Mouse (Mus musculus): Measurements from ENCODE around the gene Klk1b21.
"Not testable (repeated sequence)": the region's sequence is repeated elsewhere in the genome, so short reads cannot be mapped to it uniquely, and the experiment has no call there.

Gene Klk1b21

GRCm38 (mm10) chr7:44102028-44102427 is at the start of gene Klk1b21:
Klk1b21 (plus strand) TSS chr7:44102328.
- not testable (repeated sequence) for DNase-seq

- DNase-seq = no peak
Measured at GRCm38 (mm10) chr7:44072117-44072516, 30.0 kb upstream of the Klk1b21 start.

- DNase-seq = no peak
Measured at GRCm38 (mm10) chr7:44077703-44078102, 24.4 kb upstream of the Klk1b21 start.

- DNase-seq = no peak
Measured at GRCm38 (mm10) chr7:44096111-44096510, 6.0 kb upstream of the Klk1b21 start.

GRCm38 (mm10) chr7:44112373-44112772 is 10.2 kb downstream of the Klk1b21 start, which contains the start of gene Klk1b22:
Klk1b22 (plus strand) TSS chr7:44112673.
- DNase-seq = no peak

- DNase-seq = no peak
Measured at GRCm38 (mm10) chr7:44123445-44123844, 21.3 kb downstream of the Klk1b21 start.

DNA sequence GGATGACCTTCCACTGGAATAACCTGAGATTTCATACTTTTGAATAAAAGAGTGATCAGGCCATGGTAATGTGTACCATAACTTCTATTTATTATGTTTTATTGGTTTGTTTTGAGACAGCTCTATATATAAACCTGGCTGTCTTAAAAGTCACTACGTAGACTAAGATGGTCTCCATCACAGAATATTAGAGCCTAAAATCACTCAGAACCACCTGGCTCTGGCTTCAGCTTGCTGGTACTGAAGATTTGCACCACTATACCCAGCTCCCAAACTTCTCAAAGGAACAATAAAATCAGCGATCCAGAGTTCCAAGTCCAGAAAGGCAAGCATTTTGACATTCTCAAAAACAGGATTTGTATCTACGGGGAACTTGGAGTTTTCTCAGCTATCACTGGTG is 34.3 kb downstream of the Klk1b21 start, which contains the start of gene Klk1b16:
Klk1b16 (plus strand) TSS at position 301 of the 400 bp plus-strand sequence.
- DNase-seq = no peak
